Mouse (Mus musculus): ENCODE data around the gene Ubb.

DNA sequence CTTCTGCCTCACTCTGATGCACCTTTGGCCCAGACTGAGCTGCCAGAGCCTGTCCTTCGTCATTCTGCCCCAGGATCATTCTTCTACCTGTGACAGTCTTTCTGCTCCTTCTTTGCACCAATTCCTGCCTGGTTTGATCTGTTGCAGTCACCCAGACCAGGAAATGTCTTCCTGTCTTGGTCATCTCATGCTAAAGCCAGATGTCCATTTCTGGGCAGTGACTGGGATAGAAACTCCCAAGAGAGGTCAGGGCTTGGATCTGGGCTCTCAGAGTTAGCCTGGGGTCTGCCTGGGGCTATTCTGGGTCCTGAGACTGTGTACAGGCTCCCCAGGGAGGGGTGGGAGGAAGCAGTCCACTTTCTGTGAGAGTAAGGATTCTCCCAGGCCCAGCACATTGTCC, 15.2 kb downstream of the Ubb start:
- no peak for TF ChIP-seq EP300 (optimal IDR thresholded peaks at IDR 0.05)
- TF ChIP-seq CTCF (IDR thresholded peaks at IDR 0.05; ENCODE audit: low read depth): no peak
